Mouse (Mus musculus): ENCODE results near the gene Disp2.

Disp2 gene

GRCm38 (mm10) chr2:118756103-118756502 is 23.4 kb upstream of the Disp2 start:
- in situ Hi-C loops (cut with MboI, MseI): loop anchor here (5.0 to 25.0 kb wide), 3 partner anchors 54 to 131 kb away; partner anchors contain the start of gene Ankrd63

GRCm38 (mm10) chr2:118759828-118760227 is 19.7 kb upstream of the Disp2 start:
- in situ Hi-C loops (cut with MboI, MseI): loop anchor here (5.0 to 25.0 kb wide), 4 partner anchors 58 to 935 kb away; partner anchors contain the start of gene Ankrd63

GRCm38 (mm10) chr2:118760311-118761025 is 19.1 kb upstream of the Disp2 start:
- in situ Hi-C loops (cut with MboI, MseI): loop anchor here (10.0 to 25.0 kb wide), 2 partner anchors 127 to 936 kb away; no protein-coding TSS in a partner anchor

GRCm38 (mm10) chr2:118761358-118761757 is 18.2 kb upstream of the Disp2 start:
- in situ Hi-C loops (cut with MboI, MseI): loop anchor here (10.0 to 25.0 kb wide), 2 partner anchors 126 to 937 kb away; no protein-coding TSS in a partner anchor

- in situ Hi-C loops (cut with MboI, MseI): loop anchor here (10.0 to 25.0 kb wide), 2 partner anchors 125 to 937 kb away; no protein-coding TSS in a partner anchor
These were observed 17.4 kb upstream of the Disp2 start, which contains the start of gene Ccdc9b for GRCm38 (mm10) chr2:118761906-118762783. Gene Ccdc9b, minus strand, starts transcription at chr2:118762661.

- in situ Hi-C loops (cut with MboI, MseI): loop anchor here (10.0 to 25.0 kb wide), 2 partner anchors 125 to 938 kb away; no protein-coding TSS in a partner anchor
These were observed 16.8 kb upstream of the Disp2 start for GRCm38 (mm10) chr2:118762784-118763148.

- in situ Hi-C loops (cut with MboI, MseI): loop anchor here (10.0 to 25.0 kb wide), 2 partner anchors 124 to 939 kb away; no protein-coding TSS in a partner anchor
These were observed 16.1 kb upstream of the Disp2 start for GRCm38 (mm10) chr2:118763469-118763868.

GRCm38 (mm10) chr2:118764094-118764831 is 15.3 kb upstream of the Disp2 start:
- in situ Hi-C loops (cut with MboI, MseI): loop anchor here (10.0 to 25.0 kb wide), 2 partner anchors 123 to 939 kb away; no protein-coding TSS in a partner anchor

GRCm38 (mm10) chr2:118764875-118765274 is 14.6 kb upstream of the Disp2 start:
- in situ Hi-C loops (cut with MboI, MseI): loop anchor here (10.0 to 25.0 kb wide), 2 partner anchors 122 to 940 kb away; no protein-coding TSS in a partner anchor

GRCm38 (mm10) chr2:118766041-118767033 is 13.2 kb upstream of the Disp2 start:
- in situ Hi-C loops (cut with MboI, MseI): loop anchor here (10.0 to 25.0 kb wide), 2 partner anchors 121 to 942 kb away; no protein-coding TSS in a partner anchor

- in situ Hi-C loops (cut with MboI, MseI): loop anchor here (25.0 kb wide), 1 partner anchor 115 kb away; no protein-coding TSS in a partner anchor
These were observed 7.2 kb upstream of the Disp2 start, which contains the start of gene Phgr1 for GRCm38 (mm10) chr2:118772158-118772874. Gene Phgr1, plus strand, starts transcription at chr2:118772769.

- in situ Hi-C loops (cut with MboI, MseI): loop anchor here (25.0 kb wide), 1 partner anchor 113 kb away; no protein-coding TSS in a partner anchor
These were observed 5.0 kb upstream of the Disp2 start for GRCm38 (mm10) chr2:118774536-118774935.

- in situ Hi-C loops (cut with MboI, MseI): no loop called here
These were observed 4.1 kb upstream of the Disp2 start for GRCm38 (mm10) chr2:118775396-118775795.

GRCm38 (mm10) chr2:118775846-118776245 is 3.7 kb upstream of the Disp2 start:
- in situ Hi-C loops (cut with MboI, MseI): no loop called here

GRCm38 (mm10) chr2:118776295-118776694 is 3.2 kb upstream of the Disp2 start:
- in situ Hi-C loops (cut with MboI, MseI): no loop called here

- in situ Hi-C loops (cut with MboI, MseI): no loop called here
These were observed 1.1 kb upstream of the Disp2 start for GRCm38 (mm10) chr2:118778418-118778817.

GRCm38 (mm10) chr2:118779065-118779464 is 454 bp upstream of the Disp2 start:
- in situ Hi-C loops (cut with MboI, MseI): no loop called here

- in situ Hi-C loops (cut with MboI, MseI): no loop called here
These were observed 1.6 kb downstream of the Disp2 start for GRCm38 (mm10) chr2:118781115-118781514.

- in situ Hi-C loops (cut with MboI, MseI): no loop called here
These were observed 2.8 kb downstream of the Disp2 start for GRCm38 (mm10) chr2:118782303-118782702.
